Mouse (Mus musculus): Measurements from ENCODE around the gene Itpr1. TPM values are rescaled to one million over a fixed set of nuclear protein-coding genes. Genes with fewer than 3 reads are reported as not detected.

Itpr1 gene
- polyA plus RNA-seq, 1 experiment from 2014 or later: 5.5 TPM

- WGBS: 92% methylated on average over 1 of the region's 1 CpGs
These were observed 303.4 kb downstream of the Itpr1 start for GRCm38 (mm10) chr6:108516248-108516647.

GRCm38 (mm10) chr6:108517241-108517981 is 304.5 kb downstream of the Itpr1 start:
- WGBS: 87% methylated on average over 12 of the region's 12 CpGs

More at GRCm38 (mm10) chr6:108516248-108516647, 303.4 kb downstream of the Itpr1 start:
- Histone ChIP-seq H3K9me3 (ENCODE audit: control insufficient read depth, low read length) (no peaks in the 10 kb centered on the region), H3K4me1 (ENCODE audit: control insufficient read depth, insufficient read depth, low read length) (no peaks in the 10 kb centered on the region), H3K4me2 (ENCODE audit: low read length) (no peak overlapping the region), H3K27me3 (ENCODE audit: control insufficient read depth, insufficient read depth, low read length) (no peaks in the 10 kb centered on the region), H3K36me3 (ENCODE audit: control insufficient read depth, insufficient read depth, low read length) (no peaks in the 10 kb centered on the region), H3K27ac (replicated peaks; ENCODE audit: low read depth, low read length) (no peak overlapping the region), H3K4me3 (replicated peaks; ENCODE audit: low read depth, low read length) (no peak overlapping the region), H3K9ac (replicated peaks; ENCODE audit: low read length) (no peak overlapping the region)
- ATAC-seq (ENCODE audit: low FRiP score, low TSS enrichment) (no peak), DNase-seq (no peak)

GRCm38 (mm10) chr6:108517986-108518385 is 305.1 kb downstream of the Itpr1 start:
- H3K27me3 ChIP-seq (ENCODE audit: control insufficient read depth, insufficient read depth, low read length): no peaks in the 10 kb centered on the region
- H3K4me3 ChIP-seq (replicated peaks; ENCODE audit: low read depth, low read length): no peak overlapping the region
- H3K4me2 ChIP-seq (ENCODE audit: low read length): no peak overlapping the region

More at GRCm38 (mm10) chr6:108517241-108517981, 304.5 kb downstream of the Itpr1 start:
- H3K9ac ChIP-seq (replicated peaks; ENCODE audit: low read length): no peak overlapping the region
- H3K4me1 ChIP-seq (ENCODE audit: control insufficient read depth, insufficient read depth, low read length): no peaks in the 10 kb centered on the region
- ATAC-seq (ENCODE audit: low FRiP score, low TSS enrichment): no peak
- H3K4me2 ChIP-seq (ENCODE audit: low read length): no peak overlapping the region
- H3K36me3 ChIP-seq (ENCODE audit: control insufficient read depth, insufficient read depth, low read length): no peaks in the 10 kb centered on the region
- H3K9me3 ChIP-seq (ENCODE audit: control insufficient read depth, low read length): no peaks in the 10 kb centered on the region
- DNase-seq: no peak
- H3K4me3 ChIP-seq (replicated peaks; ENCODE audit: low read depth, low read length): no peak overlapping the region
- no peaks in the 10 kb centered on the region for H3K27me3 ChIP-seq (ENCODE audit: control insufficient read depth, insufficient read depth, low read length)
- no peak overlapping the region for H3K27ac ChIP-seq (replicated peaks; ENCODE audit: low read depth, low read length)

GRCm38 (mm10) chr6:108518552-108518951 is 305.7 kb downstream of the Itpr1 start:
- Histone ChIP-seq H3K4me3 (replicated peaks; ENCODE audit: low read depth, low read length) (no peak overlapping the region), H3K9ac (replicated peaks; ENCODE audit: low read length) (no peak overlapping the region), H3K36me3 (ENCODE audit: control insufficient read depth, insufficient read depth, low read length) (no peaks in the 10 kb centered on the region), H3K27ac (replicated peaks; ENCODE audit: low read depth, low read length) (no peak overlapping the region), H3K27me3 (ENCODE audit: control insufficient read depth, insufficient read depth, low read length) (no peaks in the 10 kb centered on the region), H3K4me1 (ENCODE audit: control insufficient read depth, insufficient read depth, low read length) (no peaks in the 10 kb centered on the region), H3K9me3 (ENCODE audit: control insufficient read depth, low read length) (no peaks in the 10 kb centered on the region), H3K4me2 (ENCODE audit: low read length) (no peak overlapping the region)
- DNase-seq (peak; percentile 28), ATAC-seq (ENCODE audit: low FRiP score, low TSS enrichment) (no peak)
- 79% methylated on average over 14 of the region's 14 CpGs for WGBS

More at GRCm38 (mm10) chr6:108517986-108518385, 305.1 kb downstream of the Itpr1 start:
- Histone ChIP-seq H3K36me3 (ENCODE audit: control insufficient read depth, insufficient read depth, low read length) (no peaks in the 10 kb centered on the region), H3K27ac (replicated peaks; ENCODE audit: low read depth, low read length) (no peak overlapping the region), H3K4me1 (ENCODE audit: control insufficient read depth, insufficient read depth, low read length) (no peaks in the 10 kb centered on the region), H3K9ac (replicated peaks; ENCODE audit: low read length) (no peak overlapping the region), H3K9me3 (ENCODE audit: control insufficient read depth, low read length) (no peaks in the 10 kb centered on the region)
- 97% methylated on average over 1 of the region's 1 CpGs for WGBS
- no peak for DNase-seq
- ATAC-seq (ENCODE audit: low FRiP score, low TSS enrichment): no peak

GRCm38 (mm10) chr6:108519327-108519726 is 306.4 kb downstream of the Itpr1 start:
- no peaks in the 10 kb centered on the region for H3K27me3 ChIP-seq (ENCODE audit: control insufficient read depth, insufficient read depth, low read length)
- no peak overlapping the region for H3K4me2 ChIP-seq (ENCODE audit: low read length)
- no peak overlapping the region for H3K4me3 ChIP-seq (replicated peaks; ENCODE audit: low read depth, low read length)
- H3K36me3 ChIP-seq (ENCODE audit: control insufficient read depth, insufficient read depth, low read length): no peaks in the 10 kb centered on the region
- H3K27ac ChIP-seq (replicated peaks; ENCODE audit: low read depth, low read length): no peak overlapping the region
- DNase-seq (no peak), ATAC-seq (ENCODE audit: low FRiP score, low TSS enrichment) (no peak)
- no peak overlapping the region for H3K9ac ChIP-seq (replicated peaks; ENCODE audit: low read length)
- no peaks in the 10 kb centered on the region for H3K4me1 ChIP-seq (ENCODE audit: control insufficient read depth, insufficient read depth, low read length)
- H3K9me3 ChIP-seq (ENCODE audit: control insufficient read depth, low read length): no peaks in the 10 kb centered on the region
- 93% methylated on average over 9 of the region's 9 CpGs for WGBS

- no peak for ATAC-seq (ENCODE audit: low FRiP score, low TSS enrichment)
- H3K4me1 ChIP-seq (ENCODE audit: control insufficient read depth, insufficient read depth, low read length): no peaks in the 10 kb centered on the region
- H3K27me3 ChIP-seq (ENCODE audit: control insufficient read depth, insufficient read depth, low read length): no peaks in the 10 kb centered on the region
- H3K9me3 ChIP-seq (ENCODE audit: control insufficient read depth, low read length): no peaks in the 10 kb centered on the region
- WGBS: 94% methylated on average over 16 of the region's 16 CpGs
- no peak overlapping the region for H3K4me3 ChIP-seq (replicated peaks; ENCODE audit: low read depth, low read length)
- H3K27ac ChIP-seq (replicated peaks; ENCODE audit: low read depth, low read length): no peak overlapping the region
- H3K4me2 ChIP-seq (ENCODE audit: low read length): no peak overlapping the region
- H3K9ac ChIP-seq (replicated peaks; ENCODE audit: low read length): no peak overlapping the region
- DNase-seq: no peak
- H3K36me3 ChIP-seq (ENCODE audit: control insufficient read depth, insufficient read depth, low read length): no peaks in the 10 kb centered on the region
These were observed 311.2 kb downstream of the Itpr1 start for GRCm38 (mm10) chr6:108523956-108524616.

GRCm38 (mm10) chr6:108524617-108525010 is 311.7 kb downstream of the Itpr1 start:
- 92% methylated on average over 10 of the region's 10 CpGs for WGBS

GRCm38 (mm10) chr6:108527560-108527959 is 314.7 kb downstream of the Itpr1 start:
- Histone ChIP-seq H3K4me3 (replicated peaks; ENCODE audit: low read depth, low read length) (no peak overlapping the region), H3K9ac (replicated peaks; ENCODE audit: low read length) (no peak overlapping the region), H3K9me3 (ENCODE audit: control insufficient read depth, low read length) (no peaks in the 10 kb centered on the region), H3K4me1 (ENCODE audit: control insufficient read depth, insufficient read depth, low read length) (peaks cover 13% of the 10 kb centered on the region), H3K4me2 (ENCODE audit: low read length) (no peak overlapping the region), H3K36me3 (ENCODE audit: control insufficient read depth, insufficient read depth, low read length) (no peaks in the 10 kb centered on the region), H3K27me3 (ENCODE audit: control insufficient read depth, insufficient read depth, low read length) (no peaks in the 10 kb centered on the region), H3K27ac (replicated peaks; ENCODE audit: low read depth, low read length) (no peak overlapping the region)
- no peak for DNase-seq
- ATAC-seq (ENCODE audit: low FRiP score, low TSS enrichment): no peak
- 51% methylated on average over 3 of the region's 3 CpGs for WGBS

More at GRCm38 (mm10) chr6:108524617-108525010, 311.7 kb downstream of the Itpr1 start:
- no peak overlapping the region for H3K4me2 ChIP-seq (ENCODE audit: low read length)
- DNase-seq: no peak
- H3K27ac ChIP-seq (replicated peaks; ENCODE audit: low read depth, low read length): no peak overlapping the region
- H3K9me3 ChIP-seq (ENCODE audit: control insufficient read depth, low read length): no peaks in the 10 kb centered on the region
- H3K4me3 ChIP-seq (replicated peaks; ENCODE audit: low read depth, low read length): no peak overlapping the region
- no peak overlapping the region for H3K9ac ChIP-seq (replicated peaks; ENCODE audit: low read length)
- no peaks in the 10 kb centered on the region for H3K27me3 ChIP-seq (ENCODE audit: control insufficient read depth, insufficient read depth, low read length)
- H3K36me3 ChIP-seq (ENCODE audit: control insufficient read depth, insufficient read depth, low read length): no peaks in the 10 kb centered on the region
- no peaks in the 10 kb centered on the region for H3K4me1 ChIP-seq (ENCODE audit: control insufficient read depth, insufficient read depth, low read length)
- no peak for ATAC-seq (ENCODE audit: low FRiP score, low TSS enrichment)

- no peaks in the 10 kb centered on the region for H3K36me3 ChIP-seq (ENCODE audit: control insufficient read depth, insufficient read depth, low read length)
- no peaks in the 10 kb centered on the region for H3K27me3 ChIP-seq (ENCODE audit: control insufficient read depth, insufficient read depth, low read length)
- no peak overlapping the region for H3K4me3 ChIP-seq (replicated peaks; ENCODE audit: low read depth, low read length)
- H3K4me2 ChIP-seq (ENCODE audit: low read length): no peak overlapping the region
- no peaks in the 10 kb centered on the region for H3K9me3 ChIP-seq (ENCODE audit: control insufficient read depth, low read length)
- DNase-seq: no peak
- H3K9ac ChIP-seq (replicated peaks; ENCODE audit: low read length): no peak overlapping the region
- no peak overlapping the region for H3K27ac ChIP-seq (replicated peaks; ENCODE audit: low read depth, low read length)
- ATAC-seq (ENCODE audit: low FRiP score, low TSS enrichment): no peak
- peaks cover 13% of the 10 kb centered on the region for H3K4me1 ChIP-seq (ENCODE audit: control insufficient read depth, insufficient read depth, low read length)
These were observed 315.1 kb downstream of the Itpr1 start for GRCm38 (mm10) chr6:108527993-108528392.
